Comparison of ENCODE assay signal across 17 mouse cellular contexts in genomic region chr10:19192221-19192620, GRCm38 (mm10).
DNase-seq lines count a peak whose midpoint lies in the region; ATAC-seq lines count a peak whose summit lies in the region.
"Had no signal": no experiment of that assay in that cellular context is flagged by ENCODE, and none has a peak within 500 bp of the region (broad histone marks: within the 10 kb centered on the region; RNA-seq: fewer than 3 reads in every experiment).

No protein-coding gene starts in this region.

- H3K9ac ChIP-seq in forebrain, embryonic 14.5 days (ENCODE audit: low read length): no peak overlapping the region
- H3K9ac ChIP-seq: hindbrain, embryonic 15.5 days; midbrain, embryonic 13.5 days; neural tube, embryonic 12.5 days had no signal

- peak; percentile 87 for DNase-seq in heart, adult 11 months
- DNase-seq in heart, postnatal 25 days (ENCODE audit: low spot score): no peak
- peak; percentile 42 for DNase-seq in 3T3-L1 (ENCODE audit: low read depth, low spot score)
- no peak for DNase-seq in forebrain, embryonic 14.5 days (ENCODE audit: low spot score)
- no peak for DNase-seq in ovary, postnatal 14 days (ENCODE audit: low spot score)
- DNase-seq in layer of hippocampus, postnatal 10 days (ENCODE audit: low spot score in 2 of 2): no peak
- DNase-seq: adrenal gland, postnatal 25 days; gastrocnemius, postnatal 36 days; kidney, postnatal 14 days had no signal

- no peak overlapping the region for H3K4me2 ChIP-seq in forebrain, embryonic 14.5 days (ENCODE audit: low read length)
- H3K4me2 ChIP-seq: hindbrain, embryonic 15.5 days; liver, embryonic 11.5 days; midbrain, embryonic 13.5 days; neural tube, embryonic 12.5 days had no signal

- no peak overlapping the region for H3K27ac ChIP-seq in forebrain, embryonic 14.5 days (ENCODE audit: low read depth, low read length)
- H3K27ac ChIP-seq: forebrain, embryonic 10.5 days; hindbrain, embryonic 15.5 days; midbrain, embryonic 13.5 days; neural tube, embryonic 12.5 days had no signal

- H3K9me3 ChIP-seq in forebrain, embryonic 14.5 days (replicated peaks; ENCODE audit: control insufficient read depth, low read length): no peaks in the 10 kb centered on the region
- H3K9me3 ChIP-seq: forebrain, embryonic 10.5 days; hindbrain, embryonic 15.5 days; midbrain, embryonic 13.5 days; neural tube, embryonic 12.5 days had no signal

- H3K27me3 ChIP-seq in forebrain, embryonic 14.5 days (replicated peaks; ENCODE audit: control insufficient read depth, insufficient read depth, low read length): no peaks in the 10 kb centered on the region
- H3K27me3 ChIP-seq: neural tube, embryonic 12.5 days; Patski had no signal

- ATAC-seq in activated CD4-positive, CD25-positive, alpha-beta regulatory T cell, adult 4 months: peak; percentile 28
- ATAC-seq in neutrophil, adult 5-6 weeks (ENCODE audit: extremely low read depth, insufficient number of reproducible peaks, low FRiP score, poor library complexity, severe bottlenecking): peak; percentile 30; the same call in 1 of the 2 replicates
- ATAC-seq in forebrain, embryonic 14.5 days: no peak
- ATAC-seq: midbrain, embryonic 13.5 days had no signal

- WGBS in forebrain, embryonic 14.5 days: 38% methylated on average over 1 of the region's 1 CpGs

- H3K4me1 ChIP-seq in forebrain, embryonic 14.5 days (ENCODE audit: control insufficient read depth, insufficient read depth, low read length): no peaks in the 10 kb centered on the region
- H3K4me1 ChIP-seq: neural tube, embryonic 12.5 days had no signal

- no peak overlapping the region for H3K4me3 ChIP-seq in forebrain, embryonic 14.5 days (ENCODE audit: low read depth, low read length)
- H3K4me3 ChIP-seq: forebrain, embryonic 10.5 days; hindbrain, embryonic 15.5 days; midbrain, embryonic 13.5 days; neural tube, embryonic 12.5 days had no signal

- intact Hi-C loops in heart, postnatal 25 days (cut with DNase I): no loop called here

- no peaks in the 10 kb centered on the region for H3K36me3 ChIP-seq in forebrain, embryonic 14.5 days (ENCODE audit: control insufficient read depth, insufficient read depth, low read length)
- H3K36me3 ChIP-seq: forebrain, embryonic 10.5 days; hindbrain, embryonic 15.5 days; midbrain, embryonic 13.5 days; neural tube, embryonic 12.5 days had no signal

Comparison
In these comparisons a context has a peak if more than half of its experiments do, and no peak if none do; other contexts are left out.
1. DNase-seq: peak in heart, adult 11 months (single experiment) and 3T3-L1 (single experiment); none in heart, postnatal 25 days (single experiment), forebrain, embryonic 14.5 days (single experiment), ovary, postnatal 14 days (single experiment) and layer of hippocampus, postnatal 10 days (0 of 2).